In the genomic region with DNA sequence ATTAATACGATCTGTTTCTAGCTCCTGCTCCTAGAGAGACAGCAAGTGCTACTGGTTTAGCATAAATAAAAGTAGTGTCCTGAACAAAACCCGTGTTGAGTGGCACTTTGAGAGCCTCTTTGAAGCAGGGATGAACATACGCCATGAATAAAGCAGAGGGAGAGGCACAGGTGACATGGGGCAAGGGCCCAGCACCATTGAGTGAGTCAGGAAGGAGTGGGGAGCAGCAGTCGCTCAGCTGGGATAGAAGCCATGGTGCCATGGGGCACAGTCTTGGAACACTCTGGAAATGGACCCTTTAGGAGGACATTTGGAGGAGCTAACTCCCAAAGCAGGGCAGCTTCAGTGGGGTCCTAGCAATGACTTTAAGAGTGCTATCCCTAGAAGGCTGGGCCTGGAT, we compare ENCODE assay signal across 22 mouse cellular contexts.
DNase-seq lines count a peak whose midpoint lies in the region; ATAC-seq lines count a peak whose summit lies in the region.
"Had no signal": no experiment of that assay in that cellular context is flagged by ENCODE, and none has a peak within 500 bp of the region (broad histone marks: within the 10 kb centered on the region; RNA-seq: fewer than 3 reads in every experiment).

No protein-coding gene starts in this region.

- no peaks in the 10 kb centered on the region for H3K36me3 ChIP-seq in limb, embryonic 12.5 days
- H3K36me3 ChIP-seq in limb, embryonic 10.5 days, result no peaks in the 10 kb centered on the region
- no peaks in the 10 kb centered on the region for H3K36me3 ChIP-seq in hindbrain, embryonic 11.5 days (ENCODE audit: control insufficient read depth, insufficient read depth, low read length)
- no peaks in the 10 kb centered on the region for H3K36me3 ChIP-seq in midbrain, embryonic 11.5 days (ENCODE audit: control insufficient read depth, insufficient read depth, low read length)
- no peaks in the 10 kb centered on the region for H3K36me3 ChIP-seq in neural tube, embryonic 14.5 days (ENCODE audit: control insufficient read depth, insufficient read depth, low read length)
- H3K36me3 ChIP-seq: heart, embryonic 12.5 days; liver, embryonic 13.5 days had no signal

- peak overlapping the region; percentile 77 for H3K27ac ChIP-seq in limb, embryonic 12.5 days
- H3K27ac ChIP-seq in limb, embryonic 10.5 days, result no peak overlapping the region
- peak overlapping the region; percentile 36; the same call in 1 of the 2 replicates for H3K27ac ChIP-seq in hindbrain, embryonic 11.5 days (ENCODE audit: low read depth, low read length)
- 0 out of 2 replicates have a peak overlapping the region, but pooled peaks have one; percentile 10 for H3K27ac ChIP-seq in midbrain, embryonic 11.5 days (ENCODE audit: low read depth, low read length)
- peak overlapping the region; percentile 35; the same call in 1 of the 2 replicates for H3K27ac ChIP-seq in neural tube, embryonic 14.5 days (ENCODE audit: low read depth, low read length)
- H3K27ac ChIP-seq: left cerebral cortex, adult 2 months; liver, embryonic 13.5 days; macrophage had no signal

- WGBS in limb, embryonic 12.5 days, result 66% methylated on average over 4 of the region's 4 CpGs
- 68% methylated on average over 4 of the region's 4 CpGs for WGBS in limb, embryonic 10.5 days
- WGBS in hindbrain, embryonic 11.5 days, result 66% methylated on average over 4 of the region's 4 CpGs
- 64% methylated on average over 4 of the region's 4 CpGs for WGBS in midbrain, embryonic 11.5 days
- 50% methylated on average over 4 of the region's 4 CpGs for WGBS in neural tube, embryonic 14.5 days

- peaks cover 36% of the 10 kb centered on the region for H3K4me1 ChIP-seq in limb, embryonic 12.5 days (replicated peaks)
- peaks cover 29% of the 10 kb centered on the region for H3K4me1 ChIP-seq in limb, embryonic 10.5 days
- H3K4me1 ChIP-seq in hindbrain, embryonic 11.5 days (replicated peaks; ENCODE audit: control insufficient read depth, insufficient read depth, low read length), result peaks cover 5% of the 10 kb centered on the region; the same call in 1 of the 2 replicates
- H3K4me1 ChIP-seq in midbrain, embryonic 11.5 days (ENCODE audit: control insufficient read depth, insufficient read depth, low read length), result peaks cover 15% of the 10 kb centered on the region
- H3K4me1 ChIP-seq in neural tube, embryonic 14.5 days (ENCODE audit: control insufficient read depth, insufficient read depth, low read length), result peaks cover 19% of the 10 kb centered on the region
- H3K4me1 ChIP-seq: heart, embryonic 12.5 days; liver, embryonic 13.5 days had no signal

- no peak for DNase-seq in limb, embryonic 10.5 days (ENCODE audit: low spot score)
- DNase-seq in hindbrain, embryonic 11.5 days (ENCODE audit: low spot score), result no peak
- DNase-seq in midbrain, embryonic 11.5 days (ENCODE audit: low spot score, missing footprints), result no peak
- DNase-seq in frontal cortex, postnatal 25 days (ENCODE audit: low spot score in 2 of 2), result no peak
- no peak for DNase-seq in lung, postnatal 4 days
- no peak for DNase-seq in ovary, postnatal 14 days (ENCODE audit: low spot score)
- DNase-seq: cerebellum, adult 2 months; gastrocnemius, postnatal 36 days; heart, postnatal 14 days; kidney, adult 8-10 months; kidney, postnatal 14 days; liver, embryonic 13.5 days; lung, embryonic 14.5 days; right cerebral cortex, postnatal 14 days; thymus, adult 18-20 months; thymus, postnatal 4 days had no signal

- no peak overlapping the region for H3K4me2 ChIP-seq in limb, embryonic 12.5 days
- H3K4me2 ChIP-seq in hindbrain, embryonic 11.5 days (replicated peaks; ENCODE audit: low read depth, low read length), result no peak overlapping the region
- H3K4me2 ChIP-seq in midbrain, embryonic 11.5 days, result no peak overlapping the region
- H3K4me2 ChIP-seq in neural tube, embryonic 14.5 days (ENCODE audit: low read depth, low read length), result no peak overlapping the region
- H3K4me2 ChIP-seq: heart, embryonic 12.5 days; liver, embryonic 13.5 days; lung, embryonic 14.5 days had no signal

- no peaks in the 10 kb centered on the region for H3K9me3 ChIP-seq in limb, embryonic 12.5 days
- H3K9me3 ChIP-seq in limb, embryonic 10.5 days (replicated peaks), result no peaks in the 10 kb centered on the region
- no peaks in the 10 kb centered on the region for H3K9me3 ChIP-seq in hindbrain, embryonic 11.5 days (ENCODE audit: control insufficient read depth, low read length)
- no peaks in the 10 kb centered on the region for H3K9me3 ChIP-seq in midbrain, embryonic 11.5 days (ENCODE audit: control insufficient read depth, low read length)
- no peaks in the 10 kb centered on the region for H3K9me3 ChIP-seq in neural tube, embryonic 14.5 days (ENCODE audit: control insufficient read depth, low read length)
- H3K9me3 ChIP-seq: heart, embryonic 12.5 days; liver, embryonic 13.5 days had no signal

- H3K27me3 ChIP-seq in limb, embryonic 12.5 days, result no peaks in the 10 kb centered on the region
- H3K27me3 ChIP-seq in limb, embryonic 10.5 days (ENCODE audit: low read depth, poor library complexity, severe bottlenecking), result no peaks in the 10 kb centered on the region
- no peaks in the 10 kb centered on the region for H3K27me3 ChIP-seq in hindbrain, embryonic 11.5 days (ENCODE audit: control insufficient read depth, insufficient read depth, low read length)
- no peaks in the 10 kb centered on the region for H3K27me3 ChIP-seq in midbrain, embryonic 11.5 days (ENCODE audit: control insufficient read depth, insufficient read depth, low read length)
- H3K27me3 ChIP-seq in neural tube, embryonic 14.5 days (ENCODE audit: control insufficient read depth, insufficient read depth, low read length), result no peaks in the 10 kb centered on the region
- H3K27me3 ChIP-seq: heart, embryonic 12.5 days; liver, embryonic 13.5 days had no signal

- no peak overlapping the region for H3K4me3 ChIP-seq in limb, embryonic 12.5 days (replicated peaks)
- H3K4me3 ChIP-seq in limb, embryonic 10.5 days, result no peak overlapping the region
- H3K4me3 ChIP-seq in hindbrain, embryonic 11.5 days (ENCODE audit: low read depth, low read length), result no peak overlapping the region
- H3K4me3 ChIP-seq in midbrain, embryonic 11.5 days (ENCODE audit: low read depth, low read length), result no peak overlapping the region
- H3K4me3 ChIP-seq in neural tube, embryonic 14.5 days (ENCODE audit: low read depth, low read length), result no peak overlapping the region
- H3K4me3 ChIP-seq: heart, embryonic 12.5 days; left cerebral cortex, adult 2 months; liver, embryonic 13.5 days had no signal

- ATAC-seq in limb, embryonic 12.5 days (ENCODE audit: insufficient number of reproducible peaks, insufficient read depth, low FRiP score, low TSS enrichment, low read depth), result no peak
- no peak for ATAC-seq in hindbrain, embryonic 11.5 days (ENCODE audit: low FRiP score)
- no peak for ATAC-seq in midbrain, embryonic 11.5 days (ENCODE audit: low FRiP score)
- peak; percentile 54; the same call in 1 of the 2 replicates for ATAC-seq in neural tube, embryonic 14.5 days (ENCODE audit: low read depth)
- ATAC-seq: inflammation-experienced regulatory T-cells, adult 6 months had no signal

- no peak overlapping the region for H3K9ac ChIP-seq in limb, embryonic 12.5 days (replicated peaks)
- H3K9ac ChIP-seq in hindbrain, embryonic 11.5 days (ENCODE audit: low read depth, low read length), result no peak overlapping the region
- H3K9ac ChIP-seq in midbrain, embryonic 11.5 days (ENCODE audit: low read length), result no peak overlapping the region
- H3K9ac ChIP-seq in neural tube, embryonic 14.5 days (replicated peaks; ENCODE audit: low read depth, low read length), result no peak overlapping the region
- H3K9ac ChIP-seq: heart, embryonic 12.5 days; liver, embryonic 13.5 days; lung, embryonic 14.5 days had no signal
